Mouse (Mus musculus) lung, postnatal 25 days (tissue): ENCODE results near the gene Carhsp1.

Experiments used
- DNase-seq: peaks from one replicate; pipeline ENCODE4 v3.0.0; 2022; ENCODE audit warnings: low spot score

Gene Carhsp1

GRCm38 (mm10) chr16:8674165-8674564, 2.2 kb upstream of the Carhsp1 start:
- peak; percentile 73 for DNase-seq

GRCm38 (mm10) chr16:8673343-8673742, 1.4 kb upstream of the Carhsp1 start:
- no peak for DNase-seq

DNA sequence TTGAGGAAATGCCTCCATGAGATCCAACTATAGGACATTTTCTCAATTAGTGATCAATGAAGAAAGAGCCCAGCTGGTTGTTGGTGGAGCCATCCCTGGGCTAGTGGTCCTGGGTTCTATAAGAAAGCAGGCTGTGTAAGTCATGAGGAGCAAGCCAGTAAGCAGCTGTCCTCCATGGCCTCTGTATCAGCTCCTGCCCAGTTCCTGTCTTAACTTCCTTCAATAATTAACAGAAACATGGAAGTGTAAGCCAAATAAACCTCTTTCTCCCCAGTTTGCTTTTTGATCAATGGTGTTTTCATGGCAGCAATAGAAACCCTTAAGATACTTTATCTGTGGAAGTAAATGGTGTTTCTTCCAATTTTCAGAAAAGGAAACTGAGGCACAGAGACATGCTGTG, 856 bp upstream of the Carhsp1 start:
- no peak for DNase-seq

DNA sequence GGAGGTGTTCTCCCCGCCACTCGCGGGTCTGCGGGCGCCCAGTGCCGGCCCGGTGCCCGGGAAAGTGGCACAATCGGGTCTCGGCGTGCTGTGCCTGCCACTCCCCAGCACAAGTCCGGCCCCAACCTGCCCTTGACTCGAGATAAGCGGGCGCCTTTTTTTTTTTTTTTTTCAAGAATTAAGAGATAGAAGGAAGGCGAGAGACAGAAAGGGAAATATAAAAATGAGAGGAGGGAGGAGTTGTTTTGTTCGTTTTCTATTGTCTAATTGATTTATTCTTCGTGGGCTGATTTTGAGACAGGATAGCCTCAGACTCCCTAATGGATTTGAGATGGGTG, 364 bp upstream of the Carhsp1 start:
- no peak for DNase-seq

DNA sequence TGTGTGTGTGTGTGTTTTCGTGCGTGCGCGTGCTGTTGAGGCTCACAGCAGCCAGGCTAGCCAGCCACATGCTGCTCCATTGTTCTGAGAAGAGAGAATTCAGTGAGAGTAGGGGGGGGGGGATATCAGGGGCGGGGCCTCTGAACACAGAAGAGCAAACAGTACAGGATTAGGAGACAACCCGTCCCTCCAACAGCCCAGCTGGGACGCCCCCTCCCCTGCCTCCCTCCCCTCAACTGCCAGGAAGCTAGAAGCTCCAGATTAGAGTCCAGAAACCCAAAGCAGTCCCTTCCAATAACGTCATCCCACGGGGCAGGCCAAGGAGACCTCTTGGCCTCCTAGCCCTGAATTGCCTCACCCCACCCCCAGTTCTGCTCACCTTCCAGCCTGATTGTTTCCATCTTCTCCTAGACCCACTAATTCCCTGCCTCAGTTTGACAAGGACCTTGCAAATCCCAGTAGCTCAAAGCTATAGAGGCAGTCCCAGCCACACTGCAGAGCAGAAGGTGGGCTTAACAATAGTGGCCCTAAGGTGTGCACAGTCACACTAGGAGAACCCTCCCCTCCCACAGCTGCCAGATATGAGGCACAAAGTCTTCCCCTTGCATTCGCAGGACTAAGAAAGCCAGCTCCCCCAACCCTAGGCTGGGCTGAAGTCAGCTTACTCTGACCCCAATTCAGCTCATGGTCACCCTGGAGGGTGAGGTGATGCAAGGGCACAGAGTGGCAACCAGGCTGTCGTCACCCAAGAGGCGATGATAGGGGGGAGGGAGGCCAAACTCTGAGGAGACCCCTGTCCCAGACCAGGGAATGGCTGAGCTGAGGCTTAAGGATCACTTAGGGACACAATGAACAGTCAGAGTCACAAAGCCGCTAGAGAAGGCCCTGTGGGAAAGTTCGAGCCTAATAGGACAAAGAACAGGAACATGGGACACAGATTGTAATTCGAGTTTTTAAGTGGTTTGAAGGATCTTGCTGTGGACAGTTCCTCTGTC, 1.6 kb downstream of the Carhsp1 start:
- no peak for DNase-seq

GRCm38 (mm10) chr16:8669432-8669831, 2.5 kb downstream of the Carhsp1 start:
- DNase-seq: no peak

- no peak for DNase-seq
These were observed 3.6 kb downstream of the Carhsp1 start for GRCm38 (mm10) chr16:8668386-8668785.

- no peak for DNase-seq
These were observed 4.1 kb downstream of the Carhsp1 start for GRCm38 (mm10) chr16:8667814-8668213.

- DNase-seq: peak; percentile 45
These were observed 4.7 kb downstream of the Carhsp1 start for GRCm38 (mm10) chr16:8667261-8667660.

GRCm38 (mm10) chr16:8666452-8666851, 5.5 kb downstream of the Carhsp1 start:
- DNase-seq: peak; percentile 88

GRCm38 (mm10) chr16:8665367-8665766, 6.6 kb downstream of the Carhsp1 start:
- DNase-seq: peak; percentile 28

- no peak for DNase-seq
These were observed 8.1 kb downstream of the Carhsp1 start for GRCm38 (mm10) chr16:8663606-8664539.

DNA sequence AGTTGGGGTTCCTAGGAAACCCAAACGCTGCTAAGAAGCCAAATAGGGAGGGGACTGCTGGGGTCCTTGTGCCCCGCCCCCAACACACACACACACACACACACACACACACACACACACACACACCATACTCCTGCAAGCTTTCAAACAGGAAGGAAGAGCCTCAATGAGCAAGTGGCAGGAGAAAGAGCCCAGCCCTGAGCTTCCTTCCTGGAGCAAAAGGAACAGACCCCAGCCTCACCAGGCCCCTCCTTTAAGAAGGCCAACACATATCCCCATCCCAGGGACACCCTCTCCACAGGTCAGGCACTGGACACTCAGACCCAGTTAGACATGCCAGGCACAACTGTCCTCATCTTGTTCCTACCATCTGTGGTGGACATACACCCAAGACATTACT, 8.9 kb downstream of the Carhsp1 start:
- peak; percentile 39 for DNase-seq

- DNase-seq: no peak
These were observed 13.2 kb downstream of the Carhsp1 start for GRCm38 (mm10) chr16:8658764-8659163.

DNA sequence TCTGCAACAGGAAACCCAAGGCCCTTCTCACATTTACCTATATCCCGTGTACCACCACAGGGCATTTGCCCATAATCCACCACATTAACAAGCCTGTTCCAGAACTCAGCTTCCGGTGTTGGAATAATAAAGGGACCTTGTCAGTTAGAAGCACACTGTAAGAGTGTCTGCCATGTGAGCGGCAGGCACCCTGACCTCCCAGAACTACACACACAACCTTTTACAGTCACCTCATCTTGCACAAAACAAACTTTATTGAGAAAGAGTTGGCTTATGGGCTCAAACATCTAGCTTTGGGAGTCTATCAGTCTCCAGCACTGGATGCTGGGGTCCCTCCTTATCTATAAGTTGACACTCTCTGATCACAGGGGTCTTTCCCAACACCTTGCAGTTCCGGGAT, 13.6 kb downstream of the Carhsp1 start:
- no peak for DNase-seq

DNA sequence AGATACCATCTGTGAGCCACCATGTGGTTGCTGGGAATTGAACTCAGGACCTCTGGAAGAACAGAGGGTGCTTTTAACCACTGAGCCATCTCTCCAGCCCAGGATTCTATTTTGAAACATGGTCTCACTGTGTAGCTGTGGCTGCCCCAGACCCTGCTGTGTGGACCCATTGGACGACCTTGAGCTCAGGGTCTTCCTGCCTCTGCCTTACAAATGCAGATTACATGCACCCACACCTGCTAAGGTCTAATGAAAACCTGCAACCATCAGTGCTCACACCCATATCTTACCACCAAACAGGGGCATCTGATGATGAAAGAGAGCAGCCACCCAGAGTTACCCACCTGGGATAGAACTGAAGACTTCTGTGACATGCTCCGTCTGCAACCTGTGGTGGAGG, 15.7 kb downstream of the Carhsp1 start:
- no peak for DNase-seq

DNA sequence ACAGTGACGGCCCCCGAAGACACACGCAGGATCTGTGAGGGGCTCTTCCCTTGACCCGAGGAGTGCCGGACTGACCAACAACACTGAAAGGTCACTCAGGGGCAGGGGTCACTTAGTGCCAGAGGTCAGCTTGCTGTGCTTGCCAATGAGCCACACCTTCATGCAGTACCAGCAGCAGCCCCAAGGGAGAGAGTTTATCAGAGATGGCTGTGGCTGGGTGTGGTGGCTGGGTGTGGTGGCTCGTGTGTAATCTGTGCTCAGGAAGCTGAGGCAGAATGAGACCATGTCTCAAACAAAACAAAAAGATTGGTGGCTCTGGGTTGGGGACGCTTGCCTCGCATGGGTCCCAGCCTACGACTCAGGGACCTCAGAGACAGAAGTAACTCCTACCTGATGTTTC, 16.4 kb downstream of the Carhsp1 start:
- DNase-seq: no peak

DNA sequence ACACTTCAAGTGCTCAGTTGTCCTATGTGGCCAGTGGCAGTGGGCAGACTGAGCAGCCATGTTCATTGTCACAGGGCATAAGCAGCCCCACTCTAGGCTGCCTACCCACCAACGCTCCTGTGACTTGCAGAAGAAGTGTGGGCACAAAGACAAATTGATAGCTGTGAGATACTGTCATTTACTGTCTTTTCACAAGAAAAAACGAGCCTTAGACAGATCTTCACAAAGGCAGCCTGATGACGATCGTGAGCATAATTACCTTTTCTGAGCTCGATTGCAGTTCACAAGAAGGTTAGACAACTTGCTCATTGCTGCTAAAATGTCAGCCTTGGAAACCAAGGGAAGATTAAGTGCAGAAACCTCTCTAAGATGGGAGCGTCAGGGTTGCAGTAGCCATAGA, 16.8 kb downstream of the Carhsp1 start:
- no peak for DNase-seq

- no peak for DNase-seq
These were observed 21.9 kb downstream of the Carhsp1 start for GRCm38 (mm10) chr16:8650007-8650406.

DNA sequence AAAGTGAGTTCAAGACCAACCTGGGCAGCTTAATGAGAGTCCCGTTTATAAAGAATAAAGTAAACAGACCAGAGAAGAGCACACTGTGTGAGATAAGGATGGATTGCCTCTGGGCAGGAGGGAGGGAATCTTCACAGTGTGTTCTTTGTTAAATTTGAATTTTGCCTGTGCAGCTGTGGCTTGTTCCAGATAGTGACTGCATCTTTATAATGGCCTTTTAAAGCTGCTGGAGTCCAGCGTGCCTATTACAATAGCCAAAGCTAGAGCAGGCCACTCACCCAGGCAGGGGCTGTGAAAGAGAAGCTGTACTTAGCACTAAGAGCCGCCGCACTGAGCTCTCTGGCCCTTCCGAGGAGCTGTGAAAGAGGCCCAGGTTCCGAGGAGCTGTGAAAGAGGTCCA, 26.4 kb downstream of the Carhsp1 start:
- DNase-seq: no peak

- DNase-seq: peak; percentile 60
These were observed 28.1 kb downstream of the Carhsp1 start for GRCm38 (mm10) chr16:8643855-8644254.

GRCm38 (mm10) chr16:8639466-8640191, 32.3 kb downstream of the Carhsp1 start:
- DNase-seq: no peak
